Mouse (Mus musculus): ENCODE results near the gene Gm9999.
"Not testable (repeated sequence)": the region's sequence is repeated elsewhere in the genome, so short reads cannot be mapped to it uniquely, and the experiment has no call there.

Gm9999 gene

DNA sequence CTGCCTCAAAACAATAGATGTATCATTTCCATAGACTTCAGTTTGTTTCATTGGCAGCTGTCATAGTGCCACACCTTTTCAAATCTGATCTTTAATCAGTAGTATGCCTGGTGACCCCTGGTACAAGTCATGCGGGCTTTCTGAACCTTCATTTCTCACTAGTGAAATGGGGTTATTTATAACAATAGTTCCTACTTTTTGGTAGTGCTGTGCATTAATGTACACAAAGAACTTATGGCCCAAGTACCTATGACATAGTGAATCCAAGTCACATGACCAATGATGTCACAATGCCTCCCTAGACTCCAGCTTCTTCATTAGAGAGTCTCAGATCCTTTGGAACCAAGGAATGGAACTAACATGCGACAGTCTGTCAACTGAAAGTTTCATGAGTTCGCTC is at the start of gene Gm9999:
Gm9999 (plus strand) TSS at position 301 of the 400 bp plus-strand sequence.
- DNase-seq, result no peak

- no peak for DNase-seq
These were observed 48.6 kb upstream of the Gm9999 start for GRCm38 (mm10) chr7:46934788-46935187.

GRCm38 (mm10) chr7:46935847-46936246 is 47.5 kb upstream of the Gm9999 start:
- peak in 1 of 2 experiments; percentile 18 for DNase-seq

DNA sequence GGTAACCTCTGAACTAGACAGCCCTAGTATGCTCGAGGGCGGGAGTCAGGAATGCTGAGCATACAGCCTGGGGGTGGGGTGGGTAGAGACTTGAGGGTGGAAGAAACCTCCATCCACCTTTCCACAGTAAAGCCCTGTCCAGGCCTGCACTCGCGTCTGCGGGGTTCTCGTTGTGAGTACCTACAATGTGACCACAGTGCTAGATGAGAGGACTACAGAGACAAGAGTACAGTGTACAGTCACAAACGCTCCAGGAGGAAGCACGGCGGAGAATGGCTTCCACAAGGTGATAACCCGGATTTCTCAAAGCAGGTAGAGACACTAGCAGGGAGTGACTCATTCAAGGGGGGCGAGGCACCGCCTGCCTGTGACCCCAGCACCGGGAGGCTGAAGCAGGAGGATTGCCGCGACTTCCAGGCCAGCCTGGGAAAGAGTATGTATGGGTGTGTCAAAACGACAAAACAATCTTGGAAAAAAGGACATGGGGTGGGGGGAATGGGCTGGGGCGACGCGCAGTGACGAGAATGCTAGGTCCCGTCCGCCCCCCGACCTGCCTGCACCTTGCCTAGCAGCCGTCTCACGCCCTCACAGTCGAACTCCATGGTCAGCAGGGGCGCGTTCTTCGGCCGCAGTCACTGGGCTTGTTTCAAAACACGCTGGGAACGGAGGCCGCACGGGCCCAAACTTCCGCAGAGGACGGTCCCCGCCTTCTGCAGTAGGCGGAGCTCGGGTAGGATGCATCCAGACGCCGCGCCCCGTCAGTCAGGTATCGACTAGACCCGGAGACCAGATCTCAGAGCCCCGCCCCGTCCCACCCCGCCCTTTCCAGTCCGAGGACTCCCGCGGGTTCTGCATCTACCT is 25.3 kb upstream of the Gm9999 start, which contains the start of gene Uevld:
Uevld (minus strand) TSS at position 697 of the 861 bp plus-strand sequence.
- peak; percentile 95 to 97 for DNase-seq

DNA sequence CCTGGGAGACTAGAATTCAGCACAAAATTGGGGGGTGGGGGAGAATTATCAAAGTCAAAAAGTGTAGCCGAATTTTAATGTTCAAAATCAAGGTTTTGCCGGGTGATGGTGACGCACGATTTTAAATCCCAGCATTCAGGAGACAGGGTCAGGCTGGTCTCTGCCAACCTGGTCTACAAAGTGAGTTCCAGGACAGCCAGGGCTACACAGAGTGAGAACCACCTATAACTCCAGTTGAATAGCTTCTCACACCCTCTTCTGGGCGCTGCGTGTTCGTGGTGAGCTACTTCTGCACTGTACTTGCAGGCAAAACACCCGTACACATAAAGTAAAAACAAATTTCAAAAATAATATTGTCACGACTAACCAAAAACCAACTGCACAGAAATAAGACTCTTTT is 24.5 kb upstream of the Gm9999 start:
- DNase-seq, result no peak

DNA sequence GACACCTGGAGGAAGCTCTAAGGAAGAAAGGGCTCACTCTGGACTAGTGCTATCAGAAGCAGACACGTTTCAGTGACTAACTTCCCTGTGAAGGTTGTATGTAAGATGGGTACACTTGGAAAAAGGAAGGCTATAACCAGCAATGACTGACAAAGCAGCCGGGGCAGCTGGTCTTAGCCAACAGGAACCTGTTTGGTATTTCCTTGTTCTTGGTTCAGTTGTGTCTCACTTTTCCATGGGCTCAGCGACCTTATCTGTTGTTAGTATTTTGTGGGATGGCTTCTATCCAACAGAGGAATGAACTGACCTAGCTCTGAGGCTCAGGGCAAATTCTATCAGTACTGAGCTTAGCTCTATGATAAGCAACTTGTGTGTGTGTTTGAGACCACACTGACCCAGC is 22.4 kb upstream of the Gm9999 start:
- DNase-seq, result no peak

DNA sequence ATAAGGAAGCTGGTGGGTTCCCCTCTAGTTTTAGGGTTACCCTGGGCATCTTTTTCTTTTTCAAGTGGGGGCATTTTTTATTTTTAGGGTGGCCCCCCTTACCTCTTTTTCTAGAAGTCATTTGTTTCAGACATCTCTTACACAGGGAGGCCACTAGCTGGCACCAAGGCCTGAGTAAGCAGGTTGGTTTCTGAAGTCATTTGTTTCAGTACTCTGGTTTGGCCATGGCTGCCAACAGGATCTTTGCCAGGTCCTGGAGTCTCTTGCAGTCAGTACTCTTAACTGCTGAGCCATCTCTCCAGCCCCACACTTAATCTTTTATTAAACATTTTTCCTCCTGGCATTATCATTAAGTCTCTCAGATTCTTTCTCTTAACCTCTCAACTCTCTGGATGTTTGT is 21.2 kb upstream of the Gm9999 start:
- peak in 1 of 2 experiments; percentile 7 for DNase-seq

GRCm38 (mm10) chr7:46962806-46963618 is 20.4 kb upstream of the Gm9999 start:
- DNase-seq, result peak; percentile 57 to 72

- DNase-seq, result no peak
These were observed 19.3 kb upstream of the Gm9999 start for GRCm38 (mm10) chr7:46964070-46964469.

- no peak for DNase-seq
These were observed 13.5 kb upstream of the Gm9999 start for GRCm38 (mm10) chr7:46969898-46970297.

DNA sequence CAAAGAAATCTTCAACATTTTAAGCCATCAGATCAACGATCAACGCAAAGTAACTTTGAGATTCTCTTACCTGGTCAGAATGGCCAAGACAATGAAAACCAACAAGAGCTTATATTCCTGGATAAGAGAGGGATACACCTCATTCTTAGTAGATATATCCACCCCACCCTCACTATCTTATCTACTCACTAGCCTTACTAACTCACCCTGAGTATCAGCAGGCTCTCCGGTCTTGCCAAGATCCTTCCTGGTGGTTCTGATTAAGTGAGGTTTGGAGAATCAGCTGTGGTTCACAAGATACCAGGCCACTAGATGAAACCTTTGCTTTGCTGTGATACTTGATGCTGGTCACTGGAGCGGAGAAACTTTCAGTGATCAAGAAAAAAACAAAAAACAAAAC is 8.7 kb upstream of the Gm9999 start:
- no peak for DNase-seq

- no peak for DNase-seq
These were observed 7.9 kb upstream of the Gm9999 start for GRCm38 (mm10) chr7:46975456-46975855.

- peak; percentile 53 to 63 for DNase-seq
These were observed 2.5 kb downstream of the Gm9999 start for GRCm38 (mm10) chr7:46985718-46986505.

GRCm38 (mm10) chr7:46986646-46987045 is 3.3 kb downstream of the Gm9999 start:
- peak in 1 of 2 experiments; percentile 31 for DNase-seq

GRCm38 (mm10) chr7:46987073-46987472 is 3.7 kb downstream of the Gm9999 start:
- DNase-seq, result no peak

- not testable (repeated sequence) for DNase-seq
These were observed 6.0 kb downstream of the Gm9999 start for GRCm38 (mm10) chr7:46989387-46989786.

GRCm38 (mm10) chr7:46993079-46993478 is 9.7 kb downstream of the Gm9999 start:
- no peak for DNase-seq

GRCm38 (mm10) chr7:46995558-46995957 is 12.2 kb downstream of the Gm9999 start:
- no peak for DNase-seq

- no peak for DNase-seq
These were observed 13.6 kb downstream of the Gm9999 start for GRCm38 (mm10) chr7:46997008-46997407.

GRCm38 (mm10) chr7:46997644-46998395 is 14.4 kb downstream of the Gm9999 start:
- no peak for DNase-seq

DNA sequence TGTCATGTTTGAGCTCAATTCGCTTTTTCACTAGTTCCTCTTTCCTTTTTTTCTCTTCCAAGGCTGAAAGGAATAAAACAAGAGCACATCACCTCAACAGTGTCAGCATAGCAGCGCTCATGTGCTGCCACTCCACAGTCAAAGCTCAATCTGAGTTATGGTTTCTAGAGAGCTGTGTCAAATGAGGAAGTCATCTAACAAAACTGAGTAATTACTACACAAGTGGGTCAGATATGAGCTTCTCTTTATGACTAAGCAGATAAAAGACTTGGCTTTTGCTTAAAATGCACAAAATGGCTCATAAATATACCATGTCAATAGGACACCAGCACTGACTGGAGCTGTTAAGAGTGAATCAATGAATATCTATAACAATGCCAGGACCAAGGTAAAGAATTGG is 15.6 kb downstream of the Gm9999 start:
- no peak for DNase-seq

Data from lung, adult 18-20 months (tissue).